Mouse (Mus musculus) forebrain, embryonic 14.5 days (tissue): Measurements from ENCODE around the gene Cdc42se2. TPM values are rescaled to one million over a fixed set of nuclear protein-coding genes. Genes with fewer than 3 reads are reported as not detected.

ENCODE experiments used
- ATAC-seq: fragments of 200-750 bp; cut with Nextera tagmentation; 2 replicates; pipeline ENCODE4 v1.8.0; 2017; ENCODE audit warnings: mild to moderate bottlenecking, moderate library complexity
- DNase-seq: peaks from one replicate; pipeline ENCODE4 v3.0.0-alpha.2; 2015; ENCODE audit warnings: low spot score
- H3K27ac ChIP-seq: fragments of 300-500 bp; sonication (generic); 2 replicates; pipeline ENCODE4 v1.5.1; 2014; ENCODE audit warnings: low read depth, mild to moderate bottlenecking, control low read depth, low read length, moderate library complexity
- H3K27me3 ChIP-seq: fragments of 300-500 bp; sonication (generic); replicated peaks from 2 replicates; pipeline ENCODE4 v1.6.1; 2014; ENCODE audit warnings: low read length, control low read depth, mixed read lengths; ENCODE audit not compliant: control insufficient read depth, insufficient read depth
- H3K36me3 ChIP-seq: fragments of 300-500 bp; sonication (generic); 2 replicates; pipeline ENCODE4 v1.6.1; 2014; ENCODE audit warnings: low read length, control low read depth; ENCODE audit not compliant: control insufficient read depth, insufficient read depth
- H3K4me1 ChIP-seq: fragments of 300-500 bp; sonication (generic); 2 replicates; pipeline ENCODE4 v1.6.1; 2014; ENCODE audit warnings: antibody characterized with exemption, low read length, control low read depth; ENCODE audit not compliant: control insufficient read depth, insufficient read depth
- H3K4me2 ChIP-seq: fragments of 300-500 bp; sonication (generic); 2 replicates; pipeline ENCODE4 v1.6.1; 2014; ENCODE audit warnings: mild to moderate bottlenecking, control low read depth, low read length
- H3K4me3 ChIP-seq: fragments of 300-500 bp; sonication (generic); 2 replicates; pipeline ENCODE4 v1.5.1; 2014; ENCODE audit warnings: low read depth, low read length, control low read depth
- H3K9ac ChIP-seq: fragments of 300-500 bp; sonication (generic); 2 replicates; pipeline ENCODE4 v1.6.1; 2014; ENCODE audit warnings: mild to moderate bottlenecking, low read length, control low read depth, moderate library complexity
- H3K9me3 ChIP-seq: fragments of 300-500 bp; sonication (generic); replicated peaks from 2 replicates; pipeline ENCODE4 v1.6.1; 2016; ENCODE audit warnings: low read length, control low read depth, mixed read lengths; ENCODE audit not compliant: control insufficient read depth
- WGBS: fragments of 180-500 bp; shearing (Covaris S2); extraction: QIAGEN DNeasy Blood & Tissue Kit; methylation state at CpG from one replicate; pipeline ENCODE4 v1.1.7; 2014; 5-methylcytosine and 5-hydroxymethylcytosine counted together
- polyA plus RNA-seq: library from polyadenylated mRNA; unstranded; fragments of >200 nt; fragmentation: Nextera tagmentation; extraction: Ambion mirVana; gene quantifications from 2 replicates; pipeline ENCODE4 v1.2.1, GENCODE M21; 2014

The Cdc42se2 gene
- polyA plus RNA-seq, 1 experiment from 2014 or later, result 226 TPM

DNA sequence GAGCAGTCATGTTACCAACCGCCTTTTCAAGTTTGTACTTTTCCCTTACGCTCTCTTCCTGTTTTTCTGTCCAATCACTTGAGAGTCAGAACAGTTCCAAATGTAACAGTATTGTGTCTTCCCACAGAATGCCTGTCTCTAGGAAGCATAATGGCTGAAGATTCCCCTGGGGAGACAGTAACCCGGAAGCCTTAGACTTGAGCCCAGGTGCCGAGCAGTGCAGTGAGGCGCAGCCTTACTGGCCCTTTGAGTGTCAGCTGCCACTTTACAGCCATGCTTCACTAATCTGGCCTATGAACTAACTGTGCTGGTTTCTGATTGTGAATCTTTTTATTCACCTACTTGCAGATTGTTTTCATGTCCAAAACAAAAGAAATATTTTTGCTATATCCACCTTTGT lies 89.9 kb downstream of the Cdc42se2 start:
- Histone ChIP-seq H3K36me3 (peaks cover 32% of the 10 kb centered on the region; the same call in 1 of the 2 replicates), H3K4me2 (no peak overlapping the region), H3K27me3 (no peaks in the 10 kb centered on the region), H3K4me1 (no peaks in the 10 kb centered on the region), H3K9ac (no peak overlapping the region), H3K9me3 (no peaks in the 10 kb centered on the region), H3K4me3 (no peak overlapping the region), H3K27ac (no peak overlapping the region)
- ATAC-seq (no peak), DNase-seq (no peak)
- 90% methylated on average over 5 of the region's 5 CpGs for WGBS

DNA sequence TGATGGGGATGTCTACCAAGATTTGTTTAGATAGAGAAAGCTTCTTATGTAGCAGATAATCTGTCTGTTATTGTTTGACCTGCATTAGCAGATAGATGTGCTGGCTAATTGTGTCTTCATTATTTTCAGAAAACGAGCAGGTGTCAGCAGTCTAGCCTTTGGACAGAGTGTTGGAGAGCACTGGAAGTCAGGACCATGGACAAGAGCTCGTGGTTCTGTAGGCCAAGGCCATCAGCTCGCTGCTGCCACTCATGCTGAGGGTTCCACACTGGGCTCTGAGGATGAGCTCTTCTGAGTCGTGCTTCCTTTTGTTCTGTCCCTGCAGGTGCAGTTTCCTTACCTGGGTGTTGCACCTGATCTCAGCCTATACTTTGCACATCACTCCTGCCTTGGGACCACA lies 91.5 kb downstream of the Cdc42se2 start:
- WGBS, result 65% methylated on average over 4 of the region's 4 CpGs

DNA sequence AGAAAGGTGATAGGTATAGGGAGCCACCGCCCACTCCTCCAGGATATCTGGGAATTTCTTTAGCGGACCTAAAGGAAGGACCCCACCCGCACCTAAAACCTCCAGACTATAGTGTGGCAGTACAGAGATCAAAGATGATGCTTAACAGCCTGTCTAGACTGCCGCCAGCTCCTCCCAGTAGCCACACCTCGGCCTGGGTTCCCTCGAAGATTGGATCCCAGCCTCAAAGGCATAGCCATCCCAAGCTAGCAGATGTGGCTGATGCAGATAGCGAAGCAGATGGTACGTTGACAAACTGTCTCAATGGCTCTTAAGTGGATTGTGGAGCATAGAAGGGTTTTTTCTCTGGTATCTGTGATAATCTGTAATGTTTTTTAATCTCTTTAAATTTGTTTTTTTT lies 93.2 kb downstream of the Cdc42se2 start:
- DNase-seq (peak; percentile 40), ATAC-seq (no peak)
- H3K4me1 ChIP-seq, result no peaks in the 10 kb centered on the region
- H3K4me3 ChIP-seq, result no peak overlapping the region
- 84% methylated on average over 8 of the region's 8 CpGs for WGBS
- H3K36me3 ChIP-seq, result peaks cover 50% of the 10 kb centered on the region
- no peak overlapping the region; the same call in 1 of the 2 replicates for H3K27ac ChIP-seq
- no peak overlapping the region for H3K9ac ChIP-seq
- no peaks in the 10 kb centered on the region for H3K27me3 ChIP-seq
- no peaks in the 10 kb centered on the region for H3K9me3 ChIP-seq
- no peak overlapping the region for H3K4me2 ChIP-seq

More for the DNA sequence above, 91.5 kb downstream of the Cdc42se2 start:
- Histone ChIP-seq H3K4me3 (no peak overlapping the region), H3K27ac (no peak overlapping the region), H3K4me2 (no peak overlapping the region), H3K9ac (no peak overlapping the region), H3K9me3 (no peaks in the 10 kb centered on the region), H3K27me3 (no peaks in the 10 kb centered on the region), H3K4me1 (no peaks in the 10 kb centered on the region), H3K36me3 (peaks cover 46% of the 10 kb centered on the region; the same call in 1 of the 2 replicates)
- DNase-seq, result no peak
- ATAC-seq, result no peak

DNA sequence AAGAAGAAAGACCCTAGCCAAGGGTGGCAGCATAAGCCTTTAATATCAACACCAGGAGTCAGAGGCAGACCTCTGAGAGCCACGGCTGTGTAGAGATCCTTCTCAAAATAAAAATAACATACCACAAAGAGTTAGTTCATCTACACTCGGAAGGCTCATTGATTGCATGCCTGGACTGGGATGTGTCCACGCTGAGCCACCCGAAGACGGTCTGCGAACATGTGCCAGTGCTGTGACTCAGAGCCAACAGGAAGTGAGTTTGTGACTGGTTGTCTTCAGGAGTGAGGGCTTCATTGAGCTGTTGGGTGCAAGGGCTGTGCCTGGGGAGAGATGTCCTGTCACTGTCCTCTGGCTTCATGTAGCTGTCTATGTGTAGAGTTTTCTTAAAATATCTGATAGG lies 93.8 kb downstream of the Cdc42se2 start:
- DNase-seq (no peak), ATAC-seq (no peak)
- peaks cover 50% of the 10 kb centered on the region for H3K36me3 ChIP-seq
- no peaks in the 10 kb centered on the region for H3K9me3 ChIP-seq
- no peak overlapping the region for H3K27ac ChIP-seq
- no peaks in the 10 kb centered on the region for H3K4me1 ChIP-seq
- no peak overlapping the region for H3K4me2 ChIP-seq
- H3K4me3 ChIP-seq, result no peak overlapping the region
- no peaks in the 10 kb centered on the region for H3K27me3 ChIP-seq
- 91% methylated on average over 6 of the region's 6 CpGs for WGBS
- no peak overlapping the region for H3K9ac ChIP-seq

DNA sequence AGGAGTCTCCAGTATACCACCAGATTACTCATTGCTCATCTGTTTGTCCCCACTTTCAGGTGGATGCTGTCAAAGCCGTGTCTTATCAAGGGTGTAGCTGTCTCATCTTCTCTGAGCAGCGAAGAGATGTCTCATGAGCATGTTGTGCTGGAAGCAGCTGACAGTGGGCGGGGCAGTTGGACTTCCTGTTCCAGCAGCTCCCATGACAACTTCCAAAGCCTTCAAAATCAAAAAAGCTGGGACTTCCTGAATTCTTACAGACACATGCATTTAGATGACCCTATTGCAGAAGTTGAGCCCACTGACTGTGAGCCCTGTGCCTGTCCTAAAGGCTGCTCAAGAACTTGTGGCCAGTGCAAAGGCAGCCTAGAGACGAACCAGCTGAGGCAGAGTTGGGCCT lies 96.3 kb downstream of the Cdc42se2 start:
- no peaks in the 10 kb centered on the region for H3K27me3 ChIP-seq
- H3K9ac ChIP-seq, result no peak overlapping the region
- H3K27ac ChIP-seq, result no peak overlapping the region
- no peak for ATAC-seq
- H3K4me2 ChIP-seq, result no peak overlapping the region
- no peaks in the 10 kb centered on the region for H3K9me3 ChIP-seq
- H3K36me3 ChIP-seq, result peaks cover 39% of the 10 kb centered on the region
- 95% methylated on average over 4 of the region's 4 CpGs for WGBS
- H3K4me1 ChIP-seq, result no peaks in the 10 kb centered on the region
- H3K4me3 ChIP-seq, result no peak overlapping the region
- DNase-seq, result no peak

DNA sequence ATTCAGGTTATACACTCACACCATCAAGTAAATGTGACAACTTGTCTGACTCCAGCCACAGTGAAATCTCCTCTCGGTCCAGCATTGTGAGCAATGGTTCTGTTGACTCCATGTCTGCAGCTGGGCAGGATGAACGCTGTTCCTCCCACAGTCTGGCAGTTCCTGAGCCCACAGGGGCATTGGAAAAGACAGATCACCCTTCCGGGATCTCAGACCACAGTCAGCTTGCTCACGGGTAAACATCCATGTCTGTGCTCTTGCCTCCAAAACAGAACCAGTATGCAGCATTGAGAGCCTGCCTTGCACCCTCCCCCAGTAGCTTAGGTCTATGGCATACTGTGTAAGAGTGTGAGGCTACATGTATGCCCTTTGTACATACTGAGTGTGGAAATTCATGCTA lies 97.3 kb downstream of the Cdc42se2 start:
- Histone ChIP-seq H3K9ac (no peak overlapping the region), H3K4me1 (no peaks in the 10 kb centered on the region), H3K4me3 (no peak overlapping the region), H3K27me3 (no peaks in the 10 kb centered on the region), H3K27ac (no peak overlapping the region), H3K36me3 (peaks cover 44% of the 10 kb centered on the region), H3K4me2 (no peak overlapping the region), H3K9me3 (no peaks in the 10 kb centered on the region)
- ATAC-seq (no peak), DNase-seq (no peak)
- WGBS, result 82% methylated on average over 4 of the region's 4 CpGs

DNA sequence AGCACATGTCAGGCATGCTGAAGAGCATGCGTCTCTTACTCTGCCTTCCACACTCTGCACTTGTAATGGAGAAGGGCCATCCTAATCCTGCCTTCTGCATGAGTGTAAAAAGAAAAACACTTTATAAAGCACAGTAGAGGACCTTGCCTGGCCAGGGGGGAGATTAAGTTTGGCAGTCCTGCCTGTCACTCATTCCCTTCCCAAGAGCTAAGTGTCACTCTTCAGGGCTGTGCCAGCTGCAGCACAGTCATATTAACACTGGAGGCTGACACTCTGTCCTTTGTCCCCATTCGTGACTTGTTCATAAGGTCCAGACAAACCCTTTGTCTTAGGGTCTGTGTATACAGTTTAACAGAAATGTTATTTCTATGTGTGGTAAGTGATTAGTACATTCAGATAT lies 102.6 kb downstream of the Cdc42se2 start:
- Histone ChIP-seq H3K27me3 (no peaks in the 10 kb centered on the region), H3K4me1 (no peaks in the 10 kb centered on the region), H3K9ac (no peak overlapping the region), H3K9me3 (no peaks in the 10 kb centered on the region), H3K36me3 (peaks cover 45% of the 10 kb centered on the region), H3K27ac (no peak overlapping the region), H3K4me3 (no peak overlapping the region), H3K4me2 (no peak overlapping the region)
- ATAC-seq, result no peak
- DNase-seq, result no peak
- 71% methylated on average over 2 of the region's 2 CpGs for WGBS

DNA sequence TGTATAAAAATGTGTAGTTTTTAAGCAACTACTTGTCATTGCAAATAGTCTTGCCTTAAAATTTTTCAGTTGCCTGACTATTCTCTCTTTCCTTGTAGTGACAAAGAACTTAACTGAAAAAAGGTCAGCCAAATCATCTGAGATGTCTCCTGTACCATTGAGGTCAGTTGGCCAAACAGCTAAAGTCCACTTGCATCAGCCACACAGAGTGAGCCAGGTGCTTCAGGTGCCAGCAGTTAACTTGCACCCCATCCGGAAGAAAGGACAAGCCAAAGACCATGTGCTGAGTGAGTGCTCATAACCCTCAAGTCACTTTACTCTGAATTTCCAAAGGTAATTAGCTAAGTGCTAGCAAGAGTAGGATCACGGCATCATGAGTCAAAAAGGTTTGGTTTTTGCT lies 108.3 kb downstream of the Cdc42se2 start:
- DNase-seq (no peak), ATAC-seq (no peak)
- Histone ChIP-seq H3K27me3 (no peaks in the 10 kb centered on the region), H3K4me3 (no peak overlapping the region), H3K4me2 (no peak overlapping the region), H3K9me3 (no peaks in the 10 kb centered on the region), H3K4me1 (no peaks in the 10 kb centered on the region), H3K36me3 (peaks cover 37% of the 10 kb centered on the region), H3K27ac (no peak overlapping the region), H3K9ac (no peak overlapping the region)
- WGBS, result 94% methylated on average over 2 of the region's 2 CpGs

DNA sequence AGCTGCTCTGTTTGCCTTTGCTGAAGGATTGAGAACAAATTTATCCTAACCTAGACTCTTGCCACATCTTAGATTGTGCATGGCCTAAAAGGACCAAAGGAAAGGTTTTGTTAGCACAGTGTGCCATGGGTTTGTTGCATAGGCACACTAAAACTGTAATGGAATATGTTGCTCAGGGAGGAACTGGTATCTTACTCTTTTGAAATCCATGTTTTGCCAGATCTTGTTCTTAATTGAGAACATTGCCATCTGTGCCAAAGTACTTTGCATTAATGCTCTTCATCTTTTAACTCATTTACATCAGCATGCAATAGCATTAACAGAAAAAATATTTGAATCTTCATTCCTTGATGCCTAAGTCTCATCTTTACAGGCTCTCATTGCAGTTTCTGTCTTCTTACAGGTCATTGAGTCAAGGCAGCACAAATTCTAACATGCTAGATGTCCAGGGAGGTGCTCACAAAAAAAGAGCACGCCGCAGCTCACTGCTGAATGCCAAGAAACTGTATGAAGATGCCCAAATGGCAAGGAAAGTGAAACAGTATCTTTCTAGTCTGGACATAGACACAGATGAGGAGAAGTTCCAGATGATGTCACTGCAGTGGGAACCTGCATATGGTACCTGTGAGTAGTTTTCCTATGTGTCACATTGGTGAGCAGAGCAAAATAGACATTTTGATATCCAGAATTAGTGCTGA lies 111.5 kb downstream of the Cdc42se2 start:
- ATAC-seq (no peak), DNase-seq (peak; percentile 48)
- no peaks in the 10 kb centered on the region for H3K9me3 ChIP-seq
- WGBS, result 98% methylated on average over 2 of the region's 2 CpGs
- H3K9ac ChIP-seq, result no peak overlapping the region
- no peaks in the 10 kb centered on the region for H3K4me1 ChIP-seq
- H3K4me2 ChIP-seq, result no peak overlapping the region
- H3K36me3 ChIP-seq, result peaks cover 25% of the 10 kb centered on the region
- H3K27me3 ChIP-seq, result no peaks in the 10 kb centered on the region
- no peak overlapping the region for H3K27ac ChIP-seq
- H3K4me3 ChIP-seq, result no peak overlapping the region
